Mouse (Mus musculus) stomach, postnatal 0 days (tissue): ENCODE results near the gene Hspa12a.

ENCODE experiments used
- CTCF ChIP-seq: IDR thresholded peaks from 2 replicates; pipeline ENCODE4 v1.5.1; 2016; ENCODE audit warnings: antibody characterized with exemption, low read depth, mild to moderate bottlenecking, moderate library complexity
- EP300 ChIP-seq: optimal IDR thresholded peaks from 2 replicates; pipeline ENCODE3; 2016; ENCODE audit warnings: antibody characterized with exemption

DNA sequence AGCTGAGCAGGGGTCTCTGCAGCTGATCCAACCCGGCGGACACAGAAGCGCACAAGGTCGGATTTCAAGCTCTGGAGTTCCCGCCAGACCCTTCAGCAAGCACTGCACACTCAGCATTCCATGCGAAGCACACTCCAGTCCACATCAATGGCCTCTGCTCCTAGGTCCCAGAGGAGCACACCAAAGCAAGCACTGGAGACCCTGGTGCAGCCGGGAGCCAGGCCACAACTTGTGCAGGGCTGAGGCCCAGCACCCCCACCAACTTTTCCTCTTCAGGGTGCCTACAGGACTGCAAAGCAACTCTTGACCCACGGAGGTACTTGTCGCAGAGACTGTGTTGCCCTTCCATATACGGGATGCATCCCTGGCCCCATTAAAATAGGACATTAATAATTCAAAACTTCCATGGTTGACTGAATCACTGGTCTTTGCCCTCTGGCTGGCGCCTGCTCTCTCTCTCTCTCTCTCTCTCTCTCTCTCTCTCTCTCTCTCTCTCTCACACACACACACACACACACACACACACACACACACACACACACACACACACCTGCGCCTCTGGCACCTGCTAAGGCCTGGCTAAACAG lies 82.2 kb downstream of the Hspa12a start:
- TF ChIP-seq CTCF (no peak), EP300 (no peak)
